Mouse (Mus musculus) liver, embryonic 11.5 days (tissue): ENCODE results near the gene Morn3. TPM values are rescaled to one million over a fixed set of nuclear protein-coding genes. Genes with fewer than 3 reads are reported as not detected.

Experiments
- polyA plus RNA-seq: library from polyadenylated mRNA; unstranded; fragments of >200 nt; fragmentation: Nextera tagmentation; extraction: Ambion mirVana; gene quantifications from 2 replicates; pipeline ENCODE4 v1.2.1, GENCODE M21; 2014

Gene Morn3
- polyA plus RNA-seq, 1 experiment from 2014 or later = not detected

Other genes with a start within 250 kb of the Morn3 start
- gene Anapc5, start 225.7 kb downstream of the Morn3 start, polyA plus RNA-seq = 392 and 418 TPM in 2 replicates
- gene Rnf34, start 197.0 kb downstream of the Morn3 start, polyA plus RNA-seq = 24.6 and 26.5 TPM in 2 replicates
- gene Kdm2b, start 57.2 kb downstream of the Morn3 start, polyA plus RNA-seq = 46.8 and 48.8 TPM in 2 replicates
- 8.6 and 9.6 TPM in 2 replicates for gene Orai1, start 31.9 kb downstream of the Morn3 start, polyA plus RNA-seq
- gene Tmem120b, start 21.4 kb upstream of the Morn3 start, polyA plus RNA-seq = 24.3 and 24.8 TPM in 2 replicates
- 4.6 and 4.8 TPM in 2 replicates for gene Rhof, start 85.7 kb upstream of the Morn3 start, polyA plus RNA-seq
- 7.9 and 9.6 TPM in 2 replicates for gene Setd1b, start 95.2 kb upstream of the Morn3 start, polyA plus RNA-seq
- 103 TPM in 2 replicates for gene Psmd9, start 122.4 kb upstream of the Morn3 start, polyA plus RNA-seq
- 2.5 and 3.5 TPM in 2 replicates for gene Hpd, start 135.7 kb upstream of the Morn3 start, polyA plus RNA-seq
- 0.12 and 0.40 TPM in 2 replicates for gene Wdr66, start 205.1 kb upstream of the Morn3 start, polyA plus RNA-seq